Mouse (Mus musculus) embryo, embryonic 10.5 days (tissue): ENCODE results near the gene Tspan18.

Experiments used
- DNase-seq: peaks from one replicate; pipeline ENCODE4 v3.0.0-alpha.2; 2015; ENCODE audit warnings: low spot score

Tspan18 gene

GRCm38 (mm10) chr2:93160467-93161035, 173.8 kb downstream of the Tspan18 start:
- DNase-seq, result no peak

- DNase-seq, result no peak
These were observed 179.7 kb downstream of the Tspan18 start for GRCm38 (mm10) chr2:93154486-93155032.

GRCm38 (mm10) chr2:93153833-93154232, 180.5 kb downstream of the Tspan18 start:
- no peak for DNase-seq

- no peak for DNase-seq
These were observed 181.3 kb downstream of the Tspan18 start for GRCm38 (mm10) chr2:93152883-93153491.

GRCm38 (mm10) chr2:93152191-93152601, 182.1 kb downstream of the Tspan18 start:
- no peak for DNase-seq
